Mouse (Mus musculus) layer of hippocampus, postnatal 36 days (tissue): Measurements from ENCODE around the gene Ackr3. TPM values are rescaled to one million over a fixed set of nuclear protein-coding genes. Genes with fewer than 3 reads are reported as not detected.

Source experiments
- DNase-seq, 2 experiments: peaks; one replicate each; pipeline ENCODE4 v3.0.0; 2022
- total RNA-seq, 2 experiments: library from RNA; stranded (reverse); gene quantifications; 2 replicates each; pipeline ENCODE4 v1.2.3; 2021

Gene Ackr3
- total RNA-seq, 2 experiments from 2014 or later = 16.3 to 17.0 TPM

GRCm38 (mm10) chr1:90205223-90205622, 1.4 kb downstream of the Ackr3 start:
- DNase-seq = peak; percentile 66 to 68

- DNase-seq = no peak
Measured at GRCm38 (mm10) chr1:90206684-90207083, 2.9 kb downstream of the Ackr3 start.

GRCm38 (mm10) chr1:90207279-90207678, 3.5 kb downstream of the Ackr3 start:
- DNase-seq = no peak

DNA sequence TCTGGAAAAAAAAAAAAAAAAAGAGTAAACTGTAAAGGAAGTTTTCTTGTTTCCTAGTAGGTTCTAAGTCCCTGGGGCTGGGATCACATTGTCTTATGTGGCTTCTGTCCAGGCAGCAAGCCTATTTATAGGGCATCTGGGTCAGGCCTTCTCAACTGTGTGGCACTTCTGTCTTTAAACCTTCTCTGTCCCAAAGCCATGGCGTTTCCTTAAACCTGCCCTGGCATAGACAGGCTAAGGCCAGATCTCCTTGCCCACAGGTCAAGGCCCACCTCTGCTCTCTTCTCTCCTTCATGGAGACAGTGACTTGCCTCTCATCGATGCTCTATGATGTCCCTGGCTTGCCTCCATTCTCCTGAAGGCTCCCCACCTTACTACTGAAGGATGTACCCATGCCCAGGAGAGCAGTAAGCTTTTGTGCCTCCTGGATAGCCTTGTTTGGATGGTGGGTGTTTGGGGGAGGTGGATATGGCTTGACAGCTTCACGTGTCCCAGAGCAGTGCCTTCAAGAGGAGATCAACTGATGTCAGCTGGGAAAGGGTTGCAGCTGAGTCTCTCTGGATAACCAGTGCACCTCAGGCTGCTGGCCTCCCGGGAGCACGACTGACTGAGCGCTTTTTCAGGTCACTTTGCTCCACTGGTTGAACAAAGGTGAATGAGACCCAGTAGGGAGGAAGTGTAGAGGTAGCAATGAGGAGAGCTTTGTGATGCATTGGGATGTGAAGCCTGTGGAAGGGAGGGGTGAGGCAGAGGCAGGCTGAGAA, 4.1 kb downstream of the Ackr3 start:
- DNase-seq = no peak

DNA sequence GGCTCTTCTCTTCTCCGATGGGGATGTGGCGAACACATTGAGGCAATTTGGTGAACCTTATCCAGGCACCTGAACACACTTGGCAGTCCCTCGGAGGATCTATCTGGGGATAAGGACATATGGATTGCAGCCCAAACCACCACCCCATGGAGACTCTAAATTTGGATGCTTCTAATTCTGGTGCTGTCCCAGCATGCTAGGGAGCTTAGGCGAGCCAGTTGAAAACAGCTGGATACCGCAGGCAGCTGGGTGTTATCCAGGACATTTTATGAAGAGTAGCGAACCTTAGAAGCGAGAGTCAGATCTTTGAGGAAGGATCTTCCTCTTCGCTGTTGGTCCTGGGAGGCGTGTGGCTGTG, 4.7 kb downstream of the Ackr3 start:
- no peak for DNase-seq

DNA sequence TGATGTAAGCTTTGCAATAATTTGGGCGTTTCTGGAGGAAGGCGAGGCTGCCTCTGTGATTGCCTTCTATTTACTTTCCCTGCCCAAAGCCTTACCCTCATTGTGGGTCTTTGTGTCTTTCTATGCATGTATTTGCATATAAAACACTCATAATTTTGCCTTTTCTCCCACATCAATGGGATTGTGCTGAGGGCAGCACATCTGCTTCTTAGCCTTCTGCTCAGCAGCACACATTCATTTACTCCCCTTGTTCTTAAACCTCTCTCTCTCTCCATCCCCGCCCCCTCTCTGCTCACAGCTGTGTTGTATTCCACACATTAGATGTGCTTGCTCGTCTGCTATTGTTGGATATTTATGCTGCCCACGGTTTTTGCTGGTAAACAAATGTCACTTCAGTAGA, 5.3 kb downstream of the Ackr3 start:
- DNase-seq = no peak

DNA sequence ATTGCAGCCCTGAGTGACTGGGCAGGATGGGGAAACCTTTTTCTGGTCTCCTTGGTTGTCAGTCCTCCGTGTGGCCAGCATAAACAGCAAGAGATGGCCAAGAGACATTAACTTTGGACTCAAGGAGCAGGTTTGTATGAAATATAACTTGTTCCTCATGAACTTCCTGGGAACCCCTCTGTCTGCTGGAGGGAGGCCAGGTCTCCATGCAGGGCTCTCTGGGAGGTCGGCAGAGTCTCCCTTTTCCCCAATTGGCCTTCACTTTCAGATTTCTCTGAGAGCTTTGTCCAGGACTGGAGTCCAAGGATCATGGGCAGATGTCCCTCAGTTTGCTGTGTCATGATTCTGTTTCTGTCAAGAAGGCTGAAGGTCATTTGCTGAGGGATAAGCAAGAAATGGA, 6.0 kb downstream of the Ackr3 start:
- DNase-seq = no peak

DNA sequence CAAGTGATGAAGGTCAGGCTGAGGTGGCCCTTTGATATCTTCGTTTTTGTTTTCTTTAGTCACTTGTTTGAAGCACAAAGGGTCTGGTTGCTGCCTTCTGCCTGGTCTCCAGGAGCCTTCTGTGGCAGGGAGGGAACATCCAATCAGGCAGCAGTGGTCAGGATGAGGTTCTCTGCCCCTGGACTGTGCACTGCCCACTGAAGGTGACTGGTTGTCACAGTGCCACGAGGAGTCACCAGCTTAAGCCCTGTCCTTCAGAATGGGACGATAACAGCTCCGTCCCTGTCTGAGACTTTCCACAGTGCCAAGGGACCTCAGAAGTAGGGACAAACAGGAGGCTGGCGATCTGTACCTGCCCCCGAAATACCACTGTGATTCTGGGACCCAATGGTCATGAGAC, 6.6 kb downstream of the Ackr3 start:
- DNase-seq = no peak

GRCm38 (mm10) chr1:90210761-90211160, 7.0 kb downstream of the Ackr3 start:
- DNase-seq = no peak

GRCm38 (mm10) chr1:90212376-90212775, 8.6 kb downstream of the Ackr3 start:
- DNase-seq = no peak

GRCm38 (mm10) chr1:90212901-90213300, 9.1 kb downstream of the Ackr3 start:
- no peak for DNase-seq

GRCm38 (mm10) chr1:90214021-90214420, 10.2 kb downstream of the Ackr3 start:
- DNase-seq = no peak

DNA sequence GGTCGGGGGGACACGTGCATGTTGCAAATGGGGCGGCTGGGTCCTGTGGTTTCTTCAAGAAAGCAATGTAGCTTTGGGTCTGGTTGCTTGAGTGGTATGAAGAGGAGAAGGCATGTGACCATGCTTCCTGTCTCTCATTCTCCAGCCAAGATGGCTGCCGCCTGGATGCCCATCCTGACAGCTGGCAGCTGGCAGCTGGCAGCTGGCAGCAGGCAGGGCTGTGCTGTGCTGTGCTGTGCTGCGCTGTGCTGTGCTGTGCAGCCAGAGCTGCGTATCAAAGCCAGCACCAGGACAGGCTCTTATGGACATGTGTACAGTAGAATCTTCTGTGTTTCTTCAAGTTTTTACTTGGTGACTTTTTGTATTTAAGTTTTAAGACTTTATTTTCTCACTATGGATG, 11.1 kb downstream of the Ackr3 start:
- DNase-seq = no peak

DNA sequence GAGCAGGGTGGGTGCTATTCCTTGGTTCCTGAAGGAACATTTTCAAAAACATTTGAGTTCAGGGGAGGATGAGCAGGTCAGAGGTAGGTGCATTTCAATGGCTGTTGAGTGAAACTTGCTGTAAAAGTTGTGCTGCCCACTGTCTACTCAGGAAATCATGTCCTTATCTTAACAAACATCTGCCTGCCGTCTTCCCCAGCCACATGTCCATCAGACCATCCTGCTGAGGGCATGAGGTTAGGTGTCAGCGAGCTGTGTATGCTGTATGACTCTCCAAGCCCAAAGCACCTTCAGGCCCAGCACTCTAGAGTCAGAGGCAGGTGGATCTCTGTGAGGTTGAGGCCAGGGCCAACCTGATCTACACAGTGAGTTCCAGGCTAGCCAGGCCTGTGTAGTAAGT, 12.1 kb downstream of the Ackr3 start:
- no peak for DNase-seq

GRCm38 (mm10) chr1:90216395-90216794, 12.6 kb downstream of the Ackr3 start:
- DNase-seq = no peak

DNA sequence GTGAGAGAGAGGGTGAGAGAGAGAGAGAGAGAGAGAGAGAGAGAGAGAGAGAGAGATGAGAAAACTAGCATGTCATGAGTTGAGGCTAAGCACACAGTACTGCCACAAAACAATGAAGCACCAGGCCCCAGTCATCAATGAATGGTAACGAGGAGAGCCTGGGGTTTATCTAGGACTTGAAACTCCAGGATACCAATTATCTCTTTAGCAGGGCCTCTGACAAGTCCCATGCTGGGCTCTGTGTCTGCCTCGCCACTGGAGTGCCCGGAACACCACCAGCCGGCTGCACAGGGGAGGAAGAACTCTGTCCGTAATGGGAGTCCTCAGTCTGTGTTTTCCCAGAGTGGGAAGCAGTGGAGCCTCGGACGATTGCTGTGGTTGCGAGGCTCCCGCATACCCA, 16.5 kb downstream of the Ackr3 start:
- no peak for DNase-seq

DNA sequence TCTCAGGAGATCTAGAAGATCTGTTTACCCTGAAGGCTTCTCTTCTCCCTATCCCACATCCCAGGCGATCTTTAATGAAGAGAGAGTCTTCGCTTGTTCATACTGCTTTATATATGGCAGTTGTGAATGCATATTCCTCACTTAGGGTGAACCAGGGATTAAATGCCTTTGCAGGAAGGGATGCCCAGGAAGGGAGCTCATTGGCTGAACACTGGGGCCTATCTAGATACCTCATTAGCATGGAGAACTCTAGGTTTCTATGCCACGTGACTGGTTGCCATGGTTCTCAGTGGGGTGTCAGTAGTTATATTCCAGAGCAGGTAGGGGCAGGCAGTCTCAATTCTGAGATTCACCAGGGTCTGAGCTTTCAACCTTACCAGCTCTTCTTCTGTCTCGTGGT, 17.1 kb downstream of the Ackr3 start:
- DNase-seq = no peak

GRCm38 (mm10) chr1:90221811-90222361, 18.1 kb downstream of the Ackr3 start:
- peak; percentile 69 to 72 for DNase-seq

GRCm38 (mm10) chr1:90222427-90222901, 18.7 kb downstream of the Ackr3 start:
- DNase-seq = no peak

- no peak for DNase-seq
Measured at GRCm38 (mm10) chr1:90223006-90223405, 19.2 kb downstream of the Ackr3 start.

GRCm38 (mm10) chr1:90225603-90226254, 21.9 kb downstream of the Ackr3 start:
- no peak for DNase-seq

GRCm38 (mm10) chr1:90227684-90228322, 24.0 kb downstream of the Ackr3 start:
- DNase-seq = no peak

- no peak for DNase-seq
Measured at GRCm38 (mm10) chr1:90228323-90228697, 24.5 kb downstream of the Ackr3 start.
